Mouse (Mus musculus): Measurements from ENCODE around the gene Igfbp1.

DNA sequence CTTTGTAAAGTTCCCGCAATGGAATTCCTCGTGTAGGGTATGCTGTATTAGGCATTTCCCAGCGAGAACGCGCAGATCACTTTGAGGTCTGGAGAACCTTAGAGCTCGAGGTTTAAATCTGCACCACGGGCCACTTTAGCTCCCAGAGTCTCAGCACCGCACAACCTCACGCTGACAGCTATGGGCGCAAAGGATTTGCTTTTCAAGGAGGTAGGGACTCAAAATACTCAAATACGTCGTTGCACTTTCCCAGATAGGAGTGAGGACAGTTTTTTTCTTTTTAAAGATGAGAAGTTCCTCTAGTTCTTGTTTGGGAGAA is 16.7 kb downstream of the Igfbp1 start:
- no peak for TF ChIP-seq CTCF (IDR thresholded peaks at IDR 0.05; ENCODE audit: borderline replicate concordance, insufficient read depth, low read depth, low read length)
- no peak for TF ChIP-seq POLR2A (IDR thresholded peaks at IDR 0.05; ENCODE audit: borderline replicate concordance, insufficient read depth, low read length)
